In the genomic region with DNA sequence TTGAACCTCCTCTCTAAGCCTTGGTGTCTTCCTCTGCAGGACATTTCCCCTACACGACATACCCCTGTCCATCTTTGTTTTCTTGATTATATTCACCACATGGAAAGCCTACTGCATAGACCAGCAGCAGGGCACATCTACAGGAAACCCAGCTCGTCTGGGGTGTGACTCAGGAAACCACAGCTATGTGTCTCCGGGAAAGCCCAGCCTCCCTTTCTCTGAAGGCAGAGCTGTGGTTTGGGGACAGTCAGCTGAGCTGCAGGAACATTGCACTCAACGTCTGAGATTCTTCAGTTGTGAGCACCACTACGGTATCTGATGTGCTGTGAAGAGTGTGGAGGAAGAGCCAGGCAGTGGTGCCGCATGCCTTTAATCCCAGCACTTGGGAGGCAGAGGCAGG, we compare ENCODE assay signal across 11 mouse cellular contexts.
DNase-seq lines count a peak whose midpoint lies in the region; ATAC-seq lines count a peak whose summit lies in the region.
"Had no signal": no experiment of that assay in that cellular context is flagged by ENCODE, and none has a peak within 500 bp of the region (broad histone marks: within the 10 kb centered on the region; RNA-seq: fewer than 3 reads in every experiment).

No protein-coding gene starts in this region.

- peak; percentile 99 for ATAC-seq in inflammation-experienced regulatory T-cells, adult 6 months
- ATAC-seq: intestine, embryonic 15.5 days had no signal

- peak; percentile 40 to 49 for DNase-seq in adrenal gland, adult (ENCODE audit: inconsistent age in 2 of 2, low spot score in 1 of 2)
- no peak for DNase-seq in adrenal gland, postnatal 25 days
- DNase-seq in CD4-positive, CD25-positive, alpha-beta regulatory T cell, adult 2 months (ENCODE audit: low read depth, low spot score), result peak; percentile 86
- peak; percentile 16 for DNase-seq in spleen, adult 12 weeks (ENCODE audit: low spot score)
- no peak for DNase-seq in ovary, postnatal 14 days (ENCODE audit: low spot score)
- no peak for DNase-seq in frontal cortex, adult 2 months (ENCODE audit: extremely low spot score in 1 of 2, low spot score in 1 of 2)
- DNase-seq in right cerebral cortex, postnatal 4 days, result no peak
- DNase-seq: adrenal gland, adult 8-10 months; cerebellum, adult 9-10 months had no signal

Comparison
In these comparisons a context has a peak if more than half of its experiments do, and no peak if none do; other contexts are left out.
1. DNase-seq: peak in adrenal gland, adult (2 of 2), CD4-positive, CD25-positive, alpha-beta regulatory T cell, adult 2 months (single experiment) and spleen, adult 12 weeks (single experiment); none in adrenal gland, postnatal 25 days (single experiment), ovary, postnatal 14 days (single experiment), frontal cortex, adult 2 months (0 of 2) and right cerebral cortex, postnatal 4 days (single experiment).